Mouse (Mus musculus): Measurements from ENCODE around the gene Sco2. TPM values are rescaled to one million over a fixed set of nuclear protein-coding genes. Genes with fewer than 3 reads are reported as not detected.

Sco2 gene
- polyA plus RNA-seq, 1 experiment, result 30.0 TPM

- no peak for DNase-seq (ENCODE audit: extremely low spot score in 1 of 2, low spot score in 1 of 2)
Observed at GRCm38 (mm10) chr15:89334271-89334670, 39.4 kb downstream of the Sco2 start, which contains the start of gene Miox. TSS of gene Miox (plus strand) at chr15:89334398.

GRCm38 (mm10) chr15:89326441-89326840 lies 47.2 kb downstream of the Sco2 start:
- no peak for DNase-seq (ENCODE audit: extremely low spot score in 1 of 2, low spot score in 1 of 2)

- DNase-seq (ENCODE audit: extremely low spot score in 1 of 2, low spot score in 1 of 2), result no peak
Observed at GRCm38 (mm10) chr15:89323656-89324055, 50.0 kb downstream of the Sco2 start.

- no peak for DNase-seq (ENCODE audit: extremely low spot score in 1 of 2, low spot score in 1 of 2)
Observed at GRCm38 (mm10) chr15:89322670-89323522, 50.8 kb downstream of the Sco2 start, which contains the start of gene Adm2. TSS of gene Adm2 (plus strand) at chr15:89322720.

Other genes starting within 250 kb of the Sco2 start
- 24.9 and 28.9 TPM in 2 replicates for gene Hdac10, start 245.1 kb downstream of the Sco2 start, polyA plus RNA-seq (2012; rRNA removed)
- 20.2 and 22.9 TPM in 2 replicates for gene Mapk12, start 233.1 kb downstream of the Sco2 start, polyA plus RNA-seq (2012; rRNA removed)
- 53.3 and 61.1 TPM in 2 replicates for gene Mapk11, start 224.2 kb downstream of the Sco2 start, polyA plus RNA-seq (2012; rRNA removed)
- 65.8 and 72.5 TPM in 2 replicates for gene Plxnb2, start 193.1 kb downstream of the Sco2 start, polyA plus RNA-seq (2012; rRNA removed)
- 143 and 146 TPM in 2 replicates for gene Dennd6b, start 177.3 kb downstream of the Sco2 start, polyA plus RNA-seq (2012; rRNA removed)
- gene Ppp6r2, start 162.3 kb downstream of the Sco2 start, polyA plus RNA-seq (2012; rRNA removed), result 125 and 147 TPM in 2 replicates
- 212 and 221 TPM in 2 replicates for gene Sbf1, start 58.5 kb downstream of the Sco2 start, polyA plus RNA-seq (2012; rRNA removed)
- gene Adm2, start 51.1 kb downstream of the Sco2 start, polyA plus RNA-seq (2012; rRNA removed), result not detected in 2 replicates
- gene Miox, start 39.4 kb downstream of the Sco2 start, polyA plus RNA-seq (2012; rRNA removed), result not detected in 2 replicates
- gene Lmf2, start 18.2 kb downstream of the Sco2 start, polyA plus RNA-seq (2012; rRNA removed), result 14.7 and 15.8 TPM in 2 replicates
- gene Ncaph2, start 18.1 kb downstream of the Sco2 start, polyA plus RNA-seq (2012; rRNA removed), result 101 and 112 TPM in 2 replicates
- gene Tymp, start 3.2 kb upstream of the Sco2 start, polyA plus RNA-seq (2012; rRNA removed), result 3.3 TPM in 2 replicates
- 2.4 and 3.8 TPM in 2 replicates for gene Odf3b, start 5.4 kb upstream of the Sco2 start, polyA plus RNA-seq (2012; rRNA removed)
- 0.16 and 0.25 TPM in 2 replicates for gene Klhdc7b, start 11.1 kb upstream of the Sco2 start, polyA plus RNA-seq (2012; rRNA removed)
- gene Syce3, start 36.7 kb upstream of the Sco2 start, polyA plus RNA-seq (2012; rRNA removed), result 0.48 TPM in 1 of 2 replicates, not detected in the other
- gene Cpt1b, start 52.0 kb upstream of the Sco2 start, polyA plus RNA-seq (2012; rRNA removed), result 2.0 and 2.9 TPM in 2 replicates
- gene C730034F03Rik, start 55.7 kb upstream of the Sco2 start, polyA plus RNA-seq (2012; rRNA removed), result 3.2 and 3.8 TPM in 2 replicates
- gene Gm44502, start 55.9 kb upstream of the Sco2 start, polyA plus RNA-seq (2012; rRNA removed), result 0.08 and 0.28 TPM in 2 replicates
- 66.1 and 70.7 TPM in 2 replicates for gene Chkb, start 56.1 kb upstream of the Sco2 start, polyA plus RNA-seq (2012; rRNA removed)
- 123 and 134 TPM in 2 replicates for gene Mapk8ip2, start 80.1 kb upstream of the Sco2 start, polyA plus RNA-seq (2012; rRNA removed)
- 29.6 and 34.9 TPM in 2 replicates for gene Arsa, start 103.6 kb upstream of the Sco2 start, polyA plus RNA-seq (2012; rRNA removed)
- gene Shank3, start 125.8 kb upstream of the Sco2 start, polyA plus RNA-seq (2012; rRNA removed), result 76.4 and 84.0 TPM in 2 replicates
- gene Acr, start 194.5 kb upstream of the Sco2 start, polyA plus RNA-seq (2012; rRNA removed), result 4.2 TPM in 2 replicates
- gene Rabl2, start 218.1 kb upstream of the Sco2 start, polyA plus RNA-seq (2012; rRNA removed), result 74.5 and 82.6 TPM in 2 replicates

All from frontal cortex, adult 2 months (tissue).